Mouse (Mus musculus) G1E (cell line): ENCODE results near the gene Atg101.

Experiments
- CTCF ChIP-seq: IDR thresholded peaks from 2 replicates; pipeline ENCODE4 v1.5.1; 2012; ENCODE audit warnings: low read depth, low read length, inconsistent platforms, mixed read lengths
- GATA1 ChIP-seq: IDR thresholded peaks from 2 replicates; pipeline ENCODE4 v1.6.1; 2012; ENCODE audit warnings: borderline replicate concordance, low read length, inconsistent platforms, mixed read lengths
- GATA2 ChIP-seq: IDR thresholded peaks from 2 replicates; pipeline ENCODE4 v1.6.1; 2012; ENCODE audit warnings: low read depth, low read length, inconsistent platforms, borderline replicate concordance
- TAL1 ChIP-seq: conservative IDR thresholded peaks from 2 replicates; pipeline ENCODE4 v1.6.1; 2012; ENCODE audit warnings: low read depth, low read length, inconsistent platforms, mixed read lengths

- TF ChIP-seq CTCF (no peak), GATA1 (no peak), GATA2 (no peak), TAL1 (no peak)
These were observed 27.2 kb downstream of the Atg101 start for GRCm38 (mm10) chr15:101311087-101311770.
